Mouse (Mus musculus): ENCODE data around the gene Hmgn1. TPM values are rescaled to one million over a fixed set of nuclear protein-coding genes. Genes with fewer than 3 reads are reported as not detected.

Hmgn1 gene
- polyA plus RNA-seq, 1 experiment from 2014 or later: 109 TPM

DNA sequence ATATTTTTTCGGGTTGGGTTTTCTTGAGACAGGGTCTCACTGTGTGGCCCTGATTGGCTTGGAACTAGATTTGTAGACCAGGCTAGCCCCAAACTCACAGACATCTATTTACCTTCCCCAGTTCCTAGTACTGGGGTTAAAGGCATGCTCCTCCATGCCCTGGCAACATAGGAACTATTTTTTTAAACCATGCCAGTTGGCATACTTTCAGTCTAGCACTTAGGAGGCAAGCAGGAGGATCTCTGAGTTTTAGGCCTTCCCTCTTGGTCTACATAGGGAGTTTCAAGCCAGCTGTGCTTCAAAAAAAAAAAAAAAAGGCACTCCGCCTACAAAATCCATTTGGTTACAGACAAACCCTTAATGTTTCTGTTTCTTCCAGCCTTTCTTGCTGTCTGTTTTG is 26.9 kb upstream of the Hmgn1 start:
- DNase-seq: no peak
- WGBS (ENCODE audit: insufficient replicate concordance): 84% methylated on average over 2 of the region's 2 CpGs

GRCm38 (mm10) chr16:96151551-96151950 is 24.0 kb upstream of the Hmgn1 start:
- no peaks in the 10 kb centered on the region for H3K4me1 ChIP-seq (ENCODE audit: insufficient read depth)
- H3K36me3 ChIP-seq (replicated peaks; ENCODE audit: insufficient read depth, low read length): no peaks in the 10 kb centered on the region
- no peaks in the 10 kb centered on the region for H3K27me3 ChIP-seq (ENCODE audit: insufficient read depth, low read length)
- WGBS (ENCODE audit: insufficient replicate concordance): 23% methylated on average over 9 of the region's 9 CpGs
- ATAC-seq (peak; percentile 67), DNase-seq (peak; percentile 83)
- H3K4me2 ChIP-seq (ENCODE audit: low read depth, low read length): no peak overlapping the region
- no peak overlapping the region for H3K4me3 ChIP-seq (ENCODE audit: low read depth, low read length)
- no peak overlapping the region for H3K9ac ChIP-seq (replicated peaks)
- H3K9me3 ChIP-seq (ENCODE audit: low read length): no peaks in the 10 kb centered on the region
- no peak overlapping the region for H3K27ac ChIP-seq (ENCODE audit: low read depth)
- TF ChIP-seq EP300 (IDR thresholded peaks at IDR 0.05; ENCODE audit: low read depth) (no peak), CTCF (IDR thresholded peaks at IDR 0.05; ENCODE audit: low read depth) (peak; percentile 92)

More for the DNA sequence above, 26.9 kb upstream of the Hmgn1 start:
- Histone ChIP-seq H3K27me3 (ENCODE audit: insufficient read depth, low read length) (no peaks in the 10 kb centered on the region), H3K4me2 (ENCODE audit: low read depth, low read length) (no peak overlapping the region), H3K36me3 (replicated peaks; ENCODE audit: insufficient read depth, low read length) (no peaks in the 10 kb centered on the region), H3K9ac (replicated peaks) (no peak overlapping the region), H3K9me3 (ENCODE audit: low read length) (no peaks in the 10 kb centered on the region), H3K4me3 (ENCODE audit: low read depth, low read length) (no peak overlapping the region), H3K27ac (ENCODE audit: low read depth) (no peak overlapping the region), H3K4me1 (ENCODE audit: insufficient read depth) (peaks cover 5% of the 10 kb centered on the region; the same call in 1 of the 2 replicates)
- no peak for TF ChIP-seq CTCF (IDR thresholded peaks at IDR 0.05; ENCODE audit: low read depth)
- TF ChIP-seq EP300 (IDR thresholded peaks at IDR 0.05; ENCODE audit: low read depth): no peak
- ATAC-seq: no peak

- no peaks in the 10 kb centered on the region for H3K27me3 ChIP-seq (ENCODE audit: insufficient read depth, low read length)
- no peak overlapping the region for H3K9ac ChIP-seq (replicated peaks)
- no peak overlapping the region for H3K4me2 ChIP-seq (ENCODE audit: low read depth, low read length)
- TF ChIP-seq CTCF (IDR thresholded peaks at IDR 0.05; ENCODE audit: low read depth): no peak
- no peak for TF ChIP-seq EP300 (IDR thresholded peaks at IDR 0.05; ENCODE audit: low read depth)
- DNase-seq (no peak), ATAC-seq (no peak)
- WGBS (ENCODE audit: insufficient replicate concordance): 50% methylated on average over 4 of the region's 4 CpGs
- H3K9me3 ChIP-seq (ENCODE audit: low read length): no peaks in the 10 kb centered on the region
- H3K4me3 ChIP-seq (ENCODE audit: low read depth, low read length): no peak overlapping the region
- no peak overlapping the region for H3K27ac ChIP-seq (ENCODE audit: low read depth)
- H3K4me1 ChIP-seq (ENCODE audit: insufficient read depth): no peaks in the 10 kb centered on the region; the same call in none of the 2 replicates
- H3K36me3 ChIP-seq (replicated peaks; ENCODE audit: insufficient read depth, low read length): no peaks in the 10 kb centered on the region
Measured at GRCm38 (mm10) chr16:96150995-96151394, 23.5 kb upstream of the Hmgn1 start.

GRCm38 (mm10) chr16:96149311-96149710 is 21.8 kb upstream of the Hmgn1 start:
- TF ChIP-seq EP300 (IDR thresholded peaks at IDR 0.05; ENCODE audit: low read depth) (no peak), CTCF (IDR thresholded peaks at IDR 0.05; ENCODE audit: low read depth) (no peak)
- no peak overlapping the region for H3K27ac ChIP-seq (ENCODE audit: low read depth)
- H3K4me3 ChIP-seq (ENCODE audit: low read depth, low read length): no peak overlapping the region
- no peak for DNase-seq
- peaks cover 3% of the 10 kb centered on the region for H3K4me1 ChIP-seq (ENCODE audit: insufficient read depth)
- no peak overlapping the region for H3K9ac ChIP-seq (replicated peaks)
- H3K9me3 ChIP-seq (ENCODE audit: low read length): no peaks in the 10 kb centered on the region
- 76% methylated on average over 9 of the region's 9 CpGs for WGBS (ENCODE audit: insufficient replicate concordance)
- H3K4me2 ChIP-seq (ENCODE audit: low read depth, low read length): no peak overlapping the region
- H3K36me3 ChIP-seq (replicated peaks; ENCODE audit: insufficient read depth, low read length): no peaks in the 10 kb centered on the region
- ATAC-seq: no peak
- H3K27me3 ChIP-seq (ENCODE audit: insufficient read depth, low read length): no peaks in the 10 kb centered on the region

- H3K27me3 ChIP-seq (ENCODE audit: insufficient read depth, low read length): no peaks in the 10 kb centered on the region
- no peak overlapping the region for H3K27ac ChIP-seq (ENCODE audit: low read depth)
- no peak overlapping the region for H3K4me2 ChIP-seq (ENCODE audit: low read depth, low read length)
- ATAC-seq (no peak), DNase-seq (no peak)
- peaks cover 3% of the 10 kb centered on the region for H3K4me1 ChIP-seq (ENCODE audit: insufficient read depth)
- no peaks in the 10 kb centered on the region for H3K36me3 ChIP-seq (replicated peaks; ENCODE audit: insufficient read depth, low read length)
- 68% methylated on average over 6 of the region's 6 CpGs for WGBS (ENCODE audit: insufficient replicate concordance)
- TF ChIP-seq CTCF (IDR thresholded peaks at IDR 0.05; ENCODE audit: low read depth): no peak
- no peak for TF ChIP-seq EP300 (IDR thresholded peaks at IDR 0.05; ENCODE audit: low read depth)
- no peak overlapping the region for H3K9ac ChIP-seq (replicated peaks)
- H3K4me3 ChIP-seq (ENCODE audit: low read depth, low read length): no peak overlapping the region
- H3K9me3 ChIP-seq (ENCODE audit: low read length): no peaks in the 10 kb centered on the region
Measured at GRCm38 (mm10) chr16:96148834-96149233, 21.3 kb upstream of the Hmgn1 start.

DNA sequence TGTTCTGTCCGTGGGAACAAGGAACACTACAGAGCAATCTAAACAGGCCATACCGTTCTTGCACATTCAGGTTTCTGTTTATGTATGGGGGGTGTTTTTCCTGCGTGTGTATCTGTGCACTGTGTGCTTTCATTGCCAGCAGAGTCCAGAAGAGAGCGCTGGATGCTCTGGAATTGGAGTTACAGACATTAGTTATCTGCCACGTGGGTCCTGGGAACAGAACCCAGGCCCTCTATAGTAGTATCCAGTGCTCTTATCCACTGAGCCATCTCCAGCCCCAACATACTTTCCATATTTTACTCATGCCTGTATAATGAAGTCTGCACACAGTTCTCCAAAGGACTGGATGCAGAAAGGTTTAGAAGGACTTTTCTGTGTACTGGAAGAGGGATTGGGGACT is 18.3 kb upstream of the Hmgn1 start:
- no peaks in the 10 kb centered on the region for H3K27me3 ChIP-seq (ENCODE audit: insufficient read depth, low read length)
- H3K4me1 ChIP-seq (ENCODE audit: insufficient read depth): peaks cover 3% of the 10 kb centered on the region
- no peaks in the 10 kb centered on the region for H3K36me3 ChIP-seq (replicated peaks; ENCODE audit: insufficient read depth, low read length)
- peak overlapping the region; percentile 69 for H3K4me3 ChIP-seq (ENCODE audit: low read depth, low read length)
- no peak overlapping the region for H3K27ac ChIP-seq (ENCODE audit: low read depth)
- H3K9ac ChIP-seq (replicated peaks): peak overlapping the region; percentile 65
- 1% methylated on average over 5 of the region's 5 CpGs for WGBS (ENCODE audit: insufficient replicate concordance)
- DNase-seq (no peak), ATAC-seq (no peak)
- no peaks in the 10 kb centered on the region for H3K9me3 ChIP-seq (ENCODE audit: low read length)
- H3K4me2 ChIP-seq (ENCODE audit: low read depth, low read length): peak overlapping the region; percentile 93
- TF ChIP-seq CTCF (IDR thresholded peaks at IDR 0.05; ENCODE audit: low read depth): 0 out of 2 replicates have a peak, but pooled peaks have one; percentile 2
- TF ChIP-seq EP300 (IDR thresholded peaks at IDR 0.05; ENCODE audit: low read depth): no peak

Measured in liver, postnatal 0 days (tissue).